Comparison of ENCODE assay signal across 15 mouse cellular contexts in genomic region chr6:117563704-117564103, GRCm38 (mm10).
DNase-seq lines count a peak whose midpoint lies in the region; ATAC-seq lines count a peak whose summit lies in the region.
"Had no signal": no experiment of that assay in that cellular context is flagged by ENCODE, and none has a peak within 500 bp of the region (broad histone marks: within the 10 kb centered on the region; RNA-seq: fewer than 3 reads in every experiment).

No protein-coding gene starts in this region.

- H3K27ac ChIP-seq in forebrain, embryonic 14.5 days (ENCODE audit: low read depth, low read length) = no peak overlapping the region
- no peak overlapping the region for H3K27ac ChIP-seq in forebrain, embryonic 11.5 days (ENCODE audit: low read depth, low read length)
- H3K27ac ChIP-seq: embryonic facial prominence, embryonic 13.5 days; liver, embryonic 12.5 days had no signal

- no peak overlapping the region for H3K4me3 ChIP-seq in forebrain, embryonic 14.5 days (ENCODE audit: low read depth, low read length)
- H3K4me3 ChIP-seq in forebrain, embryonic 11.5 days (ENCODE audit: low read depth, low read length) = no peak overlapping the region
- H3K4me3 ChIP-seq: embryonic facial prominence, embryonic 13.5 days; liver, embryonic 12.5 days; myocyte had no signal

- no peaks in the 10 kb centered on the region for H3K9me3 ChIP-seq in forebrain, embryonic 14.5 days (replicated peaks; ENCODE audit: control insufficient read depth, low read length)
- no peaks in the 10 kb centered on the region for H3K9me3 ChIP-seq in forebrain, embryonic 11.5 days (ENCODE audit: control insufficient read depth, low read length)
- H3K9me3 ChIP-seq: embryonic facial prominence, embryonic 13.5 days; liver, embryonic 12.5 days had no signal

- ATAC-seq in forebrain, embryonic 14.5 days = no peak
- ATAC-seq in forebrain, embryonic 11.5 days (replicated peaks; ENCODE audit: low FRiP score) = no peak
- ATAC-seq in inflammation-experienced regulatory T-cells, adult 6 months = no peak
- ATAC-seq: liver, embryonic 12.5 days had no signal

- peak; percentile 44 for DNase-seq in forebrain, embryonic 14.5 days (ENCODE audit: low spot score)
- no peak for DNase-seq in forebrain, embryonic 11.5 days (ENCODE audit: low spot score)
- peak; percentile 41 to 43 for DNase-seq in left cerebral cortex, adult 18-20 months (ENCODE audit: low spot score in 2 of 2)
- DNase-seq in left cerebral cortex, adult 11 months (ENCODE audit: low spot score) = no peak
- peak; percentile 82 for DNase-seq in NIH3T3 (ENCODE audit: low read depth)
- peak; percentile 19 for DNase-seq in retina, postnatal 7 days (ENCODE audit: low read depth, low spot score)
- DNase-seq in cerebellum, postnatal 25 days = no peak
- DNase-seq: adrenal gland, postnatal 10 days; B cell, adult 2 months; cerebellum, adult 8-10 months; kidney, adult 2 months had no signal

- no peak overlapping the region for H3K9ac ChIP-seq in forebrain, embryonic 14.5 days (ENCODE audit: low read length)
- no peak overlapping the region for H3K9ac ChIP-seq in forebrain, embryonic 11.5 days (ENCODE audit: low read length)
- H3K9ac ChIP-seq: embryonic facial prominence, embryonic 13.5 days; liver, embryonic 12.5 days had no signal

- 87% methylated on average over 1 of the region's 1 CpGs for WGBS in forebrain, embryonic 14.5 days
- 83% methylated on average over 1 of the region's 1 CpGs for WGBS in forebrain, embryonic 11.5 days

- no peaks in the 10 kb centered on the region for H3K27me3 ChIP-seq in forebrain, embryonic 14.5 days (replicated peaks; ENCODE audit: control insufficient read depth, insufficient read depth, low read length)
- H3K27me3 ChIP-seq in forebrain, embryonic 11.5 days (ENCODE audit: control insufficient read depth, insufficient read depth, low read length) = no peaks in the 10 kb centered on the region
- H3K27me3 ChIP-seq: embryonic facial prominence, embryonic 13.5 days; liver, embryonic 12.5 days had no signal

- no peaks in the 10 kb centered on the region for H3K36me3 ChIP-seq in forebrain, embryonic 14.5 days (ENCODE audit: control insufficient read depth, insufficient read depth, low read length)
- H3K36me3 ChIP-seq in forebrain, embryonic 11.5 days (ENCODE audit: control insufficient read depth, insufficient read depth, low read length) = no peaks in the 10 kb centered on the region
- H3K36me3 ChIP-seq: embryonic facial prominence, embryonic 13.5 days; liver, embryonic 12.5 days had no signal

- H3K4me2 ChIP-seq in forebrain, embryonic 14.5 days (ENCODE audit: low read length) = no peak overlapping the region
- H3K4me2 ChIP-seq in forebrain, embryonic 11.5 days (ENCODE audit: low read depth, low read length, severe bottlenecking) = no peak overlapping the region
- H3K4me2 ChIP-seq: embryonic facial prominence, embryonic 13.5 days; liver, embryonic 12.5 days had no signal

- H3K4me1 ChIP-seq in forebrain, embryonic 14.5 days (ENCODE audit: control insufficient read depth, insufficient read depth, low read length) = no peaks in the 10 kb centered on the region
- no peaks in the 10 kb centered on the region for H3K4me1 ChIP-seq in forebrain, embryonic 11.5 days (replicated peaks; ENCODE audit: control insufficient read depth, insufficient read depth, low read length)
- H3K4me1 ChIP-seq: liver, embryonic 12.5 days had no signal

Comparison
In these comparisons a context has a peak if more than half of its experiments do, and no peak if none do; other contexts are left out.
1. DNase-seq: peak in forebrain, embryonic 14.5 days (single experiment), left cerebral cortex, adult 18-20 months (2 of 2), NIH3T3 (single experiment) and retina, postnatal 7 days (single experiment); none in forebrain, embryonic 11.5 days (single experiment), left cerebral cortex, adult 11 months (single experiment) and cerebellum, postnatal 25 days (0 of 2).